8 mouse cellular contexts compared by ENCODE assay signal in genomic region chrX:155622961-155623599, GRCm38 (mm10). TPM values are rescaled to one million over a fixed set of nuclear protein-coding genes. Genes with fewer than 3 reads are reported as not detected.
A peak's percentile ranks its signal among the peaks of the same experiment; 100 is the strongest.
DNase-seq lines count a peak whose midpoint lies in the region; ATAC-seq and TF ChIP-seq lines count a peak whose summit lies in the region.

No protein-coding gene starts in this region.

- H3K9ac ChIP-seq in forebrain, embryonic 15.5 days (replicated peaks): peak overlapping the region; percentile 43
- H3K9ac ChIP-seq in midbrain, embryonic 15.5 days: peak overlapping the region; percentile 48

- H3K27ac ChIP-seq in forebrain, embryonic 15.5 days (replicated peaks): 0 out of 2 replicates have a peak overlapping the region, but pooled peaks have one; percentile 8
- peak overlapping the region; percentile 80 for H3K27ac ChIP-seq in left cerebral cortex, adult 2 months
- peak overlapping the region; percentile 79 for H3K27ac ChIP-seq in midbrain, embryonic 15.5 days

- peak; percentile 83 for ATAC-seq in forebrain, embryonic 15.5 days (replicated peaks)
- peak; percentile 79 for ATAC-seq in midbrain, embryonic 15.5 days (replicated peaks)

- H3K4me2 ChIP-seq in forebrain, embryonic 15.5 days (replicated peaks): peak overlapping the region; percentile 87
- H3K4me2 ChIP-seq in midbrain, embryonic 15.5 days: peak overlapping the region; percentile 71

- intact Hi-C loops in left cerebral cortex, adult 2 months (cut with DNase I): loop anchor here (2.0 to 10.0 kb wide), 4 partner anchors 22 to 1832 kb away; no protein-coding TSS in a partner anchor

- H3K9me3 ChIP-seq in forebrain, embryonic 15.5 days: no peaks in the 10 kb centered on the region
- no peaks in the 10 kb centered on the region for H3K9me3 ChIP-seq in midbrain, embryonic 15.5 days

- WGBS in forebrain, embryonic 15.5 days: 23% methylated on average over 51 of the region's 69 CpGs
- 21% methylated on average over 50 of the region's 69 CpGs for WGBS in midbrain, embryonic 15.5 days

- H3K4me1 ChIP-seq in forebrain, embryonic 15.5 days: 0 out of 2 replicates have a peak, but pooled peaks cover 6% of the 10 kb centered on the region
- 0 out of 2 replicates have a peak, but pooled peaks cover 4% of the 10 kb centered on the region for H3K4me1 ChIP-seq in midbrain, embryonic 15.5 days

- DNase-seq in left cerebral cortex, adult 18-20 months (ENCODE audit: low spot score in 2 of 2): peak; percentile 8 to 21
- DNase-seq in left cerebral cortex, adult 11 months (ENCODE audit: low spot score): no peak
- peak; percentile 39 for DNase-seq in cerebellum, adult 11 months
- peak; percentile 32 to 33 for DNase-seq in left cerebral cortex, adult 2 months (ENCODE audit: extremely low spot score in 1 of 2, low spot score in 2 of 2)
- DNase-seq in c-Kit-positive CD71-positive TER-119-positive erythroid progenitor cells, embryonic 14.5 days (ENCODE audit: low spot score): no peak
- DNase-seq in adrenal gland, adult 8-10 months: no peak

- no peak for TF ChIP-seq CTCF in left cerebral cortex, adult 2 months (IDR thresholded peaks at IDR 0.05)

- H3K36me3 ChIP-seq in forebrain, embryonic 15.5 days: no peaks in the 10 kb centered on the region
- no peaks in the 10 kb centered on the region for H3K36me3 ChIP-seq in midbrain, embryonic 15.5 days (replicated peaks)

- H3K4me3 ChIP-seq in forebrain, embryonic 15.5 days: peak overlapping the region; percentile 53
- H3K4me3 ChIP-seq in left cerebral cortex, adult 2 months: peak overlapping the region; percentile 55
- H3K4me3 ChIP-seq in midbrain, embryonic 15.5 days: peak overlapping the region; percentile 56

- 0 out of 2 replicates have a peak, but pooled peaks cover 7% of the 10 kb centered on the region for H3K27me3 ChIP-seq in forebrain, embryonic 15.5 days
- no peaks in the 10 kb centered on the region for H3K27me3 ChIP-seq in midbrain, embryonic 15.5 days (replicated peaks)

RNA-seq across cellular contexts. Expression of gene Ptchd1, which starts 0.5 kb away (rescaled TPM):
- 10 to 100 TPM; 17.5 to 18.8 TPM for total RNA-seq in left cerebral cortex, adult 18-20 months (2021)
- polyA plus RNA-seq in forebrain, embryonic 15.5 days (2015; fragmentation: Nextera tagmentation; extraction: Ambion mirVana): 2.7 and 2.9 TPM in 2 replicates
- total RNA-seq in left cerebral cortex, adult 2 months (2021): 10 to 100 TPM; 17.6 to 19.8 TPM
- polyA plus RNA-seq in midbrain, embryonic 15.5 days (2015; fragmentation: Nextera tagmentation; extraction: Ambion mirVana): 12.0 and 13.2 TPM in 2 replicates
- under 1 TPM in 3 of 4 experiments, not detected in 1; 0.38 to 0.70 (median 0.46) TPM for total RNA-seq in adrenal gland, adult 8-10 months (2022)

RNA-seq across cellular contexts. Expression of gene Gm15155, which starts 1.5 kb away (rescaled TPM):
- total RNA-seq in left cerebral cortex, adult 18-20 months (2021): under 1 TPM in 1 of 2 experiments, not detected in 1; 0.56 TPM
- polyA plus RNA-seq in forebrain, embryonic 15.5 days (2015; fragmentation: Nextera tagmentation; extraction: Ambion mirVana): not detected in 2 replicates
- total RNA-seq in left cerebral cortex, adult 2 months (2021): under 1 TPM; 0.54 to 0.70 TPM
- 0.57 TPM in 1 of 2 replicates, not detected in the other for polyA plus RNA-seq in midbrain, embryonic 15.5 days (2015; fragmentation: Nextera tagmentation; extraction: Ambion mirVana)
- total RNA-seq in adrenal gland, adult 8-10 months (2022): not detected

Comparison
In these comparisons a context has a peak if more than half of its experiments do, and no peak if none do; other contexts are left out.
1. DNase-seq: peak in left cerebral cortex, adult 18-20 months (2 of 2), cerebellum, adult 11 months (single experiment) and left cerebral cortex, adult 2 months (2 of 2); none in left cerebral cortex, adult 11 months (single experiment), c-Kit-positive CD71-positive TER-119-positive erythroid progenitor cells, embryonic 14.5 days (single experiment) and adrenal gland, adult 8-10 months (single experiment).
2. H3K27ac ChIP-seq: peak in every context shown above with its lines; median percentile 80 in left cerebral cortex, adult 2 months; 79 in midbrain, embryonic 15.5 days; 8 in forebrain, embryonic 15.5 days.
3. RNA of gene Ptchd1, which starts 0.5 kb away (total RNA-seq): 17.6 to 19.8 TPM in left cerebral cortex, adult 2 months and 17.5 to 18.8 TPM in left cerebral cortex, adult 18-20 months; 0.38 to 0.70 TPM in adrenal gland, adult 8-10 months; every median in the first group is over 10 times any median in the second.
4. Peak in every context shown above with its lines, with median percentiles within 50 percentile points of each other: H3K4me3 ChIP-seq.